Mouse (Mus musculus): ENCODE results near the gene Ccdc153. TPM values are rescaled to one million over a fixed set of nuclear protein-coding genes. Genes with fewer than 3 reads are reported as not detected.

Ccdc153 gene
- polyA plus RNA-seq, 2 experiments, result not detected

- DNase-seq (ENCODE audit: low read depth in 3 of 3, low spot score in 3 of 3) (peak in 2 of 3 experiments; percentile 32 to 33), ATAC-seq (ENCODE audit: insufficient read depth) (peak; percentile 27)
- peak overlapping the region; percentile 96 for H3K27ac ChIP-seq
- H3K9me3 ChIP-seq (ENCODE audit: control insufficient read depth, low read length), result no peaks in the 10 kb centered on the region
- no peak for TF ChIP-seq EP300 (IDR thresholded peaks at IDR 0.05; ENCODE audit: low read depth)
- no peak for TF ChIP-seq CTCF (IDR thresholded peaks at IDR 0.05; ENCODE audit: low read depth)
- H3K4me1 ChIP-seq (replicated peaks; ENCODE audit: control insufficient read depth in 2 of 2, insufficient read depth in 2 of 2, low read length in 1 of 2), result peaks cover 16 to 26% of the 10 kb centered on the region in 2 experiments
- H3K27me3 ChIP-seq (ENCODE audit: control insufficient read depth, insufficient read depth, low read length), result no peaks in the 10 kb centered on the region
- H3K36me3 ChIP-seq (replicated peaks; ENCODE audit: control insufficient read depth, insufficient read depth, low read depth), result peaks cover 39% of the 10 kb centered on the region
- H3K9ac ChIP-seq (replicated peaks), result peak overlapping the region; percentile 94
- H3K4me2 ChIP-seq (ENCODE audit: low read depth), result peak overlapping the region; percentile 88
- WGBS (ENCODE audit: insufficient replicate concordance), result 2% methylated on average over 45 of the region's 47 CpGs
- H3K4me3 ChIP-seq (ENCODE audit: insufficient read depth in 1 of 2, low read depth in 2 of 2, low read length in 2 of 2), result peak overlapping the region; percentile 78 to 85
These were observed 47.1 kb downstream of the Ccdc153 start for GRCm38 (mm10) chr9:44287401-44288075.

GRCm38 (mm10) chr9:44288076-44288958 is 47.8 kb downstream of the Ccdc153 start, which contains the start of gene Abcg4:
Gene Abcg4 (minus strand): TSS chr9:44288615.
- no peaks in the 10 kb centered on the region for H3K9me3 ChIP-seq (ENCODE audit: control insufficient read depth, low read length)
- peak within 1 kb of the TSS; percentile 78 to 85 for H3K4me3 ChIP-seq (ENCODE audit: insufficient read depth in 1 of 2, low read depth in 2 of 2, low read length in 2 of 2)
- peak within 1 kb of the TSS; percentile 96 for H3K27ac ChIP-seq
- peaks cover 38% of the 10 kb centered on the region for H3K36me3 ChIP-seq (replicated peaks; ENCODE audit: control insufficient read depth, insufficient read depth, low read depth)
- TF ChIP-seq EP300 (IDR thresholded peaks at IDR 0.05; ENCODE audit: low read depth) (peak; percentile 87), CTCF (IDR thresholded peaks at IDR 0.05; ENCODE audit: low read depth) (no peak)
- peak within 1 kb of the TSS; percentile 94 for H3K9ac ChIP-seq (replicated peaks)
- H3K27me3 ChIP-seq (ENCODE audit: control insufficient read depth, insufficient read depth, low read length), result no peaks in the 10 kb centered on the region
- peaks cover 16 to 26% of the 10 kb centered on the region in 2 experiments for H3K4me1 ChIP-seq (replicated peaks; ENCODE audit: control insufficient read depth in 2 of 2, insufficient read depth in 2 of 2, low read length in 1 of 2)
- under 1% methylated on average over 38 of the region's 38 CpGs for WGBS (ENCODE audit: insufficient replicate concordance)
- ATAC-seq (ENCODE audit: insufficient read depth) (peak; percentile 87), DNase-seq (ENCODE audit: low read depth in 3 of 3, low spot score in 3 of 3) (peak; percentile 80 to 81 (median 80))
- peak within 1 kb of the TSS; percentile 88 for H3K4me2 ChIP-seq (ENCODE audit: low read depth)

- H3K36me3 ChIP-seq (replicated peaks; ENCODE audit: control insufficient read depth, insufficient read depth, low read depth), result peaks cover 38% of the 10 kb centered on the region
- peak; percentile 53 for ATAC-seq (ENCODE audit: insufficient read depth)
- H3K27ac ChIP-seq, result peak overlapping the region; percentile 96
- 4% methylated on average over 11 of the region's 11 CpGs for WGBS (ENCODE audit: insufficient replicate concordance)
- H3K4me1 ChIP-seq (replicated peaks; ENCODE audit: control insufficient read depth in 2 of 2, insufficient read depth in 2 of 2, low read length in 1 of 2), result peaks cover 16 to 26% of the 10 kb centered on the region in 2 experiments
- H3K9ac ChIP-seq (replicated peaks), result peak overlapping the region; percentile 94
- H3K9me3 ChIP-seq (ENCODE audit: control insufficient read depth, low read length), result no peaks in the 10 kb centered on the region
- no peaks in the 10 kb centered on the region for H3K27me3 ChIP-seq (ENCODE audit: control insufficient read depth, insufficient read depth, low read length)
- peak overlapping the region; percentile 78 to 85 for H3K4me3 ChIP-seq (ENCODE audit: insufficient read depth in 1 of 2, low read depth in 2 of 2, low read length in 2 of 2)
- TF ChIP-seq EP300 (IDR thresholded peaks at IDR 0.05; ENCODE audit: low read depth), result no peak
- TF ChIP-seq CTCF (IDR thresholded peaks at IDR 0.05; ENCODE audit: low read depth), result no peak
- DNase-seq (ENCODE audit: low read depth in 3 of 3, low spot score in 3 of 3), result peak in 2 of 3 experiments; percentile 52 to 56
- H3K4me2 ChIP-seq (ENCODE audit: low read depth), result peak overlapping the region; percentile 88
These were observed 48.4 kb downstream of the Ccdc153 start for GRCm38 (mm10) chr9:44288959-44289291.

- TF ChIP-seq CTCF (IDR thresholded peaks at IDR 0.05; ENCODE audit: low read depth), result peak; percentile 88
- no peak for TF ChIP-seq EP300 (IDR thresholded peaks at IDR 0.05; ENCODE audit: low read depth)
- Histone ChIP-seq H3K9ac (replicated peaks) (no peak overlapping the region), H3K27ac (no peak overlapping the region), H3K4me3 (ENCODE audit: insufficient read depth in 1 of 2, low read depth in 2 of 2, low read length in 2 of 2) (no peak overlapping the region), H3K27me3 (ENCODE audit: control insufficient read depth, insufficient read depth, low read length) (no peaks in the 10 kb centered on the region), H3K4me1 (replicated peaks; ENCODE audit: control insufficient read depth in 2 of 2, insufficient read depth in 2 of 2, low read length in 1 of 2) (peaks cover 12 to 14% of the 10 kb centered on the region in 2 experiments), H3K36me3 (replicated peaks; ENCODE audit: control insufficient read depth, insufficient read depth, low read depth) (peaks cover 57% of the 10 kb centered on the region), H3K9me3 (ENCODE audit: control insufficient read depth, low read length) (no peaks in the 10 kb centered on the region), H3K4me2 (ENCODE audit: low read depth) (no peak overlapping the region)
- 61% methylated on average over 3 of the region's 3 CpGs for WGBS (ENCODE audit: insufficient replicate concordance)
- DNase-seq (ENCODE audit: low read depth in 3 of 3, low spot score in 3 of 3) (peak in 2 of 3 experiments; percentile 35 to 50), ATAC-seq (ENCODE audit: insufficient read depth) (no peak)
These were observed 52.0 kb downstream of the Ccdc153 start for GRCm38 (mm10) chr9:44292490-44292889.

Other genes starting within 250 kb of the Ccdc153 start
- 0.64 and 0.90 TPM in 2 replicates for gene Thy1, start 197.3 kb upstream of the Ccdc153 start, polyA plus RNA-seq (2012; rRNA removed)
- 0.14 and 0.33 TPM in 2 replicates for gene Thy1, start 197.3 kb upstream of the Ccdc153 start, polyA plus RNA-seq (2014; fragmentation: Nextera tagmentation; extraction: Ambion mirVana)
- gene Usp2, start 173.7 kb upstream of the Ccdc153 start, polyA plus RNA-seq (2012; rRNA removed), result 0.27 TPM in 2 replicates
- 1.6 and 2.0 TPM in 2 replicates for gene Usp2, start 173.7 kb upstream of the Ccdc153 start, polyA plus RNA-seq (2014; fragmentation: Nextera tagmentation; extraction: Ambion mirVana)
- gene Mfrp, start 138.9 kb upstream of the Ccdc153 start, polyA plus RNA-seq (2012; rRNA removed), result not detected in 2 replicates
- gene Mfrp, start 138.9 kb upstream of the Ccdc153 start, polyA plus RNA-seq (2014; fragmentation: Nextera tagmentation; extraction: Ambion mirVana), result not detected in 2 replicates
- 0.24 and 0.27 TPM in 2 replicates for gene C1qtnf5, start 133.4 kb upstream of the Ccdc153 start, polyA plus RNA-seq (2012; rRNA removed)
- gene C1qtnf5, start 133.4 kb upstream of the Ccdc153 start, polyA plus RNA-seq (2014; fragmentation: Nextera tagmentation; extraction: Ambion mirVana), result 0.27 and 0.30 TPM in 2 replicates
- gene Gm49380, start 127.2 kb upstream of the Ccdc153 start, polyA plus RNA-seq (2012; rRNA removed), result 0.05 and 0.09 TPM in 2 replicates
- gene Gm49380, start 127.2 kb upstream of the Ccdc153 start, polyA plus RNA-seq (2014; fragmentation: Nextera tagmentation; extraction: Ambion mirVana), result not detected in 2 replicates
- 21.9 and 26.2 TPM in 2 replicates for gene Rnf26, start 127.2 kb upstream of the Ccdc153 start, polyA plus RNA-seq (2012; rRNA removed)
- gene Rnf26, start 127.2 kb upstream of the Ccdc153 start, polyA plus RNA-seq (2014; fragmentation: Nextera tagmentation; extraction: Ambion mirVana), result 29.4 and 34.3 TPM in 2 replicates
- gene Mcam, start 106.2 kb upstream of the Ccdc153 start, polyA plus RNA-seq (2012; rRNA removed), result 6.1 and 6.2 TPM in 2 replicates
- gene Mcam, start 106.2 kb upstream of the Ccdc153 start, polyA plus RNA-seq (2014; fragmentation: Nextera tagmentation; extraction: Ambion mirVana), result 3.1 and 3.4 TPM in 2 replicates
- 3.4 and 3.9 TPM in 2 replicates for gene Cbl, start 6.6 kb upstream of the Ccdc153 start, polyA plus RNA-seq (2012; rRNA removed)
- gene Cbl, start 6.6 kb upstream of the Ccdc153 start, polyA plus RNA-seq (2014; fragmentation: Nextera tagmentation; extraction: Ambion mirVana), result 3.7 and 5.1 TPM in 2 replicates
- 0.02 and 0.05 TPM in 2 replicates for gene Pdzd3, start 10.8 kb downstream of the Ccdc153 start, polyA plus RNA-seq (2012; rRNA removed)
- gene Pdzd3, start 10.8 kb downstream of the Ccdc153 start, polyA plus RNA-seq (2014; fragmentation: Nextera tagmentation; extraction: Ambion mirVana), result 0.08 TPM in 1 of 2 replicates, not detected in the other
- 1.5 TPM in 2 replicates for gene Nlrx1, start 27.9 kb downstream of the Ccdc153 start, polyA plus RNA-seq (2012; rRNA removed)
- 2.7 and 3.4 TPM in 2 replicates for gene Nlrx1, start 27.9 kb downstream of the Ccdc153 start, polyA plus RNA-seq (2014; fragmentation: Nextera tagmentation; extraction: Ambion mirVana)
- gene Abcg4, start 47.9 kb downstream of the Ccdc153 start, polyA plus RNA-seq (2012; rRNA removed), result 35.6 and 41.6 TPM in 2 replicates
- 10.6 and 11.1 TPM in 2 replicates for gene Abcg4, start 47.9 kb downstream of the Ccdc153 start, polyA plus RNA-seq (2014; fragmentation: Nextera tagmentation; extraction: Ambion mirVana)
- gene Hinfp, start 65.0 kb downstream of the Ccdc153 start, polyA plus RNA-seq (2012; rRNA removed), result 11.8 and 13.8 TPM in 2 replicates
- gene Hinfp, start 65.0 kb downstream of the Ccdc153 start, polyA plus RNA-seq (2014; fragmentation: Nextera tagmentation; extraction: Ambion mirVana), result 8.0 and 8.3 TPM in 2 replicates
- gene C2cd2l, start 79.6 kb downstream of the Ccdc153 start, polyA plus RNA-seq (2012; rRNA removed), result 13.0 and 17.3 TPM in 2 replicates
- gene C2cd2l, start 79.6 kb downstream of the Ccdc153 start, polyA plus RNA-seq (2014; fragmentation: Nextera tagmentation; extraction: Ambion mirVana), result 7.4 and 8.9 TPM in 2 replicates
- 16.4 and 19.5 TPM in 2 replicates for gene Dpagt1, start 85.3 kb downstream of the Ccdc153 start, polyA plus RNA-seq (2012; rRNA removed)
- 18.8 and 20.2 TPM in 2 replicates for gene Dpagt1, start 85.3 kb downstream of the Ccdc153 start, polyA plus RNA-seq (2014; fragmentation: Nextera tagmentation; extraction: Ambion mirVana)
- gene H2afx, start 94.0 kb downstream of the Ccdc153 start, polyA plus RNA-seq (2012; rRNA removed), result 177 and 217 TPM in 2 replicates
- 168 and 190 TPM in 2 replicates for gene H2afx, start 94.0 kb downstream of the Ccdc153 start, polyA plus RNA-seq (2014; fragmentation: Nextera tagmentation; extraction: Ambion mirVana)
- 837 and 876 TPM in 2 replicates for gene Hmbs, start 103.6 kb downstream of the Ccdc153 start, polyA plus RNA-seq (2012; rRNA removed)
- gene Hmbs, start 103.6 kb downstream of the Ccdc153 start, polyA plus RNA-seq (2014; fragmentation: Nextera tagmentation; extraction: Ambion mirVana), result 1,376 and 1,452 TPM in 2 replicates
- gene Vps11, start 121.0 kb downstream of the Ccdc153 start, polyA plus RNA-seq (2012; rRNA removed), result 9.4 and 9.7 TPM in 2 replicates
- 11.5 and 12.0 TPM in 2 replicates for gene Vps11, start 121.0 kb downstream of the Ccdc153 start, polyA plus RNA-seq (2014; fragmentation: Nextera tagmentation; extraction: Ambion mirVana)
- gene Hyou1, start 138.8 kb downstream of the Ccdc153 start, polyA plus RNA-seq (2012; rRNA removed), result 12.5 and 16.5 TPM in 2 replicates
- gene Hyou1, start 138.8 kb downstream of the Ccdc153 start, polyA plus RNA-seq (2014; fragmentation: Nextera tagmentation; extraction: Ambion mirVana), result 12.5 and 12.8 TPM in 2 replicates
- 15.9 and 16.7 TPM in 2 replicates for gene Slc37a4, start 156.2 kb downstream of the Ccdc153 start, polyA plus RNA-seq (2012; rRNA removed)
- 26.6 and 29.7 TPM in 2 replicates for gene Slc37a4, start 156.2 kb downstream of the Ccdc153 start, polyA plus RNA-seq (2014; fragmentation: Nextera tagmentation; extraction: Ambion mirVana)
- 350 and 717 TPM in 2 replicates for gene Rps25, start 166.5 kb downstream of the Ccdc153 start, polyA plus RNA-seq (2012; rRNA removed)
- 1,544 and 1,614 TPM in 2 replicates for gene Rps25, start 166.5 kb downstream of the Ccdc153 start, polyA plus RNA-seq (2014; fragmentation: Nextera tagmentation; extraction: Ambion mirVana)
- 24.2 and 26.6 TPM in 2 replicates for gene Trappc4, start 166.9 kb downstream of the Ccdc153 start, polyA plus RNA-seq (2012; rRNA removed)
- gene Trappc4, start 166.9 kb downstream of the Ccdc153 start, polyA plus RNA-seq (2014; fragmentation: Nextera tagmentation; extraction: Ambion mirVana), result 44.4 and 52.9 TPM in 2 replicates
- 15.3 and 16.3 TPM in 2 replicates for gene Ccdc84, start 177.9 kb downstream of the Ccdc153 start, polyA plus RNA-seq (2012; rRNA removed)
- gene Ccdc84, start 177.9 kb downstream of the Ccdc153 start, polyA plus RNA-seq (2014; fragmentation: Nextera tagmentation; extraction: Ambion mirVana), result 10.0 TPM in 2 replicates
- not detected in 2 replicates for gene Foxr1, start 200.5 kb downstream of the Ccdc153 start, polyA plus RNA-seq (2012; rRNA removed)
- not detected in 2 replicates for gene Foxr1, start 200.5 kb downstream of the Ccdc153 start, polyA plus RNA-seq (2014; fragmentation: Nextera tagmentation; extraction: Ambion mirVana)
- 0.04 TPM in 1 of 2 replicates, not detected in the other for gene Upk2, start 214.3 kb downstream of the Ccdc153 start, polyA plus RNA-seq (2012; rRNA removed)
- not detected in 2 replicates for gene Upk2, start 214.3 kb downstream of the Ccdc153 start, polyA plus RNA-seq (2014; fragmentation: Nextera tagmentation; extraction: Ambion mirVana)
- 1.6 and 1.9 TPM in 2 replicates for gene Bcl9l, start 242.1 kb downstream of the Ccdc153 start, polyA plus RNA-seq (2012; rRNA removed)
- gene Bcl9l, start 242.1 kb downstream of the Ccdc153 start, polyA plus RNA-seq (2014; fragmentation: Nextera tagmentation; extraction: Ambion mirVana), result 1.0 and 1.5 TPM in 2 replicates

Data from liver, embryonic 14.5 days (tissue).